Comparison of ENCODE assay signal across 9 mouse cellular contexts in the genomic region with DNA sequence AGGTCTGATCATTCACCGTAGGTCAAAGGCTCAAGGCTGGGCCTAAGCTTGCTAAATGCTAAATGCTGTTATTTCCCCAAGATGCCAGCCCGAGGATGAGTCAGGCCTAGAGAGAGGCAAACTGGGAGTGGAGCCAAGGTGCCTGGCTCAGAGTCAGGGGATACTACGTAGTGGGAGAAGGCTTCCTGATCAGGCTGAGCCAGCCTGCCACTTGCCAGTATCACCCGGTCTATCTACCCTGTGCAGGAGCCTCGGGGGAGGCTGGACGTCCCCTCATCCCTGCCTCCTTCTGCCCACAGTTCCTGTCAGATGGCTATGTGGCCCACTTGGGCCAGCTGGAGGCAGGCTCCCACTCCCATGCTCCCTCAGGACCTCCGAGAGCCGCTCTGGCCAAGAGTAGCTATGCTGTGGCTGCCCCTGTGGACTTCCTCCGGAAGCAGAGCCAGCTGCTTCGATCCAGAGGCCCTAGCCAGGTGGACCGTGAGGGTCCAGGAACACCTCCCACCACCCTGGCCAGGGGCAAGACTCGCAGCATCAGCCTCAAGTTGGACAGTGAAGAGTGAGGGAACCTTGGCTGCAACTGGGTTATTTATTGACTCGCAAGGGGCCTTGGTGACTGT. TPM values are rescaled to one million over a fixed set of nuclear protein-coding genes. Genes with fewer than 3 reads are reported as not detected.
DNase-seq lines count a peak whose midpoint lies in the region; ATAC-seq and TF ChIP-seq lines count a peak whose summit lies in the region.
"Had no signal": no experiment of that assay in that cellular context is flagged by ENCODE, and none has a peak within 500 bp of the region (broad histone marks: within the 10 kb centered on the region; RNA-seq: fewer than 3 reads in every experiment).

No protein-coding gene starts in this region.

- peak; percentile 90 for DNase-seq in gastrocnemius, adult 2 months
- DNase-seq in left cerebral cortex, postnatal 14 days (ENCODE audit: low spot score in 2 of 2): peak; percentile 70 to 85
- DNase-seq in lung, postnatal 4 days: peak; percentile 78
- no peak for DNase-seq in thymus, postnatal 10 days (ENCODE audit: low spot score in 2 of 2)

- H3K9ac ChIP-seq in intestine, embryonic 16.5 days (ENCODE audit: low read depth, low read length): peak overlapping the region; percentile 59
- peak overlapping the region; percentile 14; the same call in 1 of the 2 replicates for H3K9ac ChIP-seq in stomach, embryonic 14.5 days (replicated peaks; ENCODE audit: low read depth, low read length)
- H3K9ac ChIP-seq: neural tube, embryonic 13.5 days had no signal

- H3K4me2 ChIP-seq in intestine, embryonic 16.5 days (ENCODE audit: low read depth, low read length): peak overlapping the region; percentile 33
- H3K4me2 ChIP-seq in stomach, embryonic 14.5 days (replicated peaks; ENCODE audit: low read depth, low read length): no peak overlapping the region
- H3K4me2 ChIP-seq: neural tube, embryonic 13.5 days had no signal

- H3K4me1 ChIP-seq in bone marrow macrophage, adult 2 months (ENCODE audit: control insufficient read depth, insufficient read depth, low read length): peaks cover 37% of the 10 kb centered on the region
- H3K4me1 ChIP-seq in intestine, embryonic 16.5 days (ENCODE audit: control insufficient read depth, insufficient read depth, low read length): peaks cover 23% of the 10 kb centered on the region
- H3K4me1 ChIP-seq in stomach, embryonic 14.5 days (ENCODE audit: control insufficient read depth, insufficient read depth, low read length): no peaks in the 10 kb centered on the region
- H3K4me1 ChIP-seq: neural tube, embryonic 13.5 days had no signal

- H3K4me3 ChIP-seq in bone marrow macrophage, adult 2 months (ENCODE audit: insufficient read depth, low read length): peak overlapping the region; percentile 22
- H3K4me3 ChIP-seq in gastrocnemius, adult 2 months: peak overlapping the region; percentile 43
- H3K4me3 ChIP-seq in intestine, embryonic 16.5 days (ENCODE audit: low read length): peak overlapping the region; percentile 15
- no peak overlapping the region for H3K4me3 ChIP-seq in stomach, embryonic 14.5 days (ENCODE audit: low read depth, low read length)
- H3K4me3 ChIP-seq: neural tube, embryonic 13.5 days had no signal

- H3K9me3 ChIP-seq in intestine, embryonic 16.5 days (ENCODE audit: control insufficient read depth, low read length): no peaks in the 10 kb centered on the region
- no peaks in the 10 kb centered on the region for H3K9me3 ChIP-seq in stomach, embryonic 14.5 days (ENCODE audit: control insufficient read depth, low read depth, low read length)
- H3K9me3 ChIP-seq: neural tube, embryonic 13.5 days had no signal

- intact Hi-C loops in gastrocnemius, adult 2 months (cut with DNase I): no loop called here
- intact Hi-C loops in left cerebral cortex, postnatal 14 days (cut with DNase I): no loop called here

- no peaks in the 10 kb centered on the region for H3K27me3 ChIP-seq in intestine, embryonic 16.5 days (replicated peaks; ENCODE audit: control insufficient read depth, insufficient read depth, low read length)
- no peaks in the 10 kb centered on the region for H3K27me3 ChIP-seq in stomach, embryonic 14.5 days (ENCODE audit: control insufficient read depth, insufficient read depth, low read length)
- H3K27me3 ChIP-seq: neural tube, embryonic 13.5 days had no signal

- H3K36me3 ChIP-seq in intestine, embryonic 16.5 days (ENCODE audit: control insufficient read depth, insufficient read depth, low read length): peaks cover 20% of the 10 kb centered on the region
- H3K36me3 ChIP-seq in stomach, embryonic 14.5 days (ENCODE audit: control insufficient read depth, insufficient read depth, low read length): peaks cover 50% of the 10 kb centered on the region

- peak overlapping the region; percentile 87 for H3K27ac ChIP-seq in bone marrow macrophage, adult 2 months (ENCODE audit: insufficient read depth, low read depth, low read length)
- H3K27ac ChIP-seq in gastrocnemius, adult 2 months: peak overlapping the region; percentile 80
- peak overlapping the region; percentile 95 for H3K27ac ChIP-seq in intestine, embryonic 16.5 days (ENCODE audit: low read length)
- peak overlapping the region; percentile 22; the same call in 1 of the 2 replicates for H3K27ac ChIP-seq in stomach, embryonic 14.5 days (ENCODE audit: low read length)
- H3K27ac ChIP-seq: neural tube, embryonic 13.5 days had no signal

- TF ChIP-seq CTCF in bone marrow macrophage, adult 2 months (IDR thresholded peaks at IDR 0.05; ENCODE audit: low read depth, low read length): no peak
- TF ChIP-seq CTCF in gastrocnemius, adult 2 months (IDR thresholded peaks at IDR 0.05): no peak

- no peak for TF ChIP-seq POLR2A in bone marrow macrophage, adult 2 months (IDR thresholded peaks at IDR 0.05; ENCODE audit: borderline replicate concordance, low read depth, low read length)

- ATAC-seq in CD4-positive, CD25-positive, alpha-beta regulatory T cell, adult 4 months: peak; percentile 19
- peak; percentile 41 for ATAC-seq in intestine, embryonic 16.5 days
- ATAC-seq in stomach, embryonic 14.5 days (ENCODE audit: insufficient number of reproducible peaks, insufficient read depth, low FRiP score, low read depth): peak; percentile 43; the same call in 1 of the 2 replicates

- 48% methylated on average over 13 of the region's 13 CpGs for WGBS in intestine, embryonic 16.5 days
- 74% methylated on average over 13 of the region's 13 CpGs for WGBS in stomach, embryonic 14.5 days

RNA-seq across cellular contexts. Expression of a gene that starts 12.4 kb away (rescaled TPM):
- 100 to 1,000 TPM; 179 to 208 TPM for polyA plus RNA-seq in CD4-positive, CD25-positive, alpha-beta regulatory T cell, adult 4 months (2017; shearing (Covaris generic))
- polyA plus RNA-seq in bone marrow macrophage, adult 2 months (2012; ENCODE audit: insufficient read depth, insufficient read length, missing spikeins): 75.1 and 75.6 TPM in 2 replicates
- 10 to 100 TPM; 69.9 to 71.8 TPM for total RNA-seq in gastrocnemius, adult 2 months (2021)
- polyA plus RNA-seq in intestine, embryonic 16.5 days (2015; fragmentation: Nextera tagmentation; extraction: Ambion mirVana): 78.4 and 81.2 TPM in 2 replicates
- total RNA-seq in left cerebral cortex, postnatal 14 days (2021): 10 to 100 TPM; 83.4 to 94.1 TPM
- 95.3 and 101 TPM in 2 replicates for polyA plus RNA-seq in stomach, embryonic 14.5 days (2014; fragmentation: Nextera tagmentation; extraction: Ambion mirVana)

RNA-seq across cellular contexts. Expression of a gene that starts 13.5 kb away (rescaled TPM):
- polyA plus RNA-seq in CD4-positive, CD25-positive, alpha-beta regulatory T cell, adult 4 months (2017; shearing (Covaris generic)): 100 to 1,000 TPM in 1 of 2 experiments, 10 to 100 TPM in 1; 98.7 to 113 TPM
- polyA plus RNA-seq in bone marrow macrophage, adult 2 months (2012; ENCODE audit: insufficient read depth, insufficient read length, missing spikeins): 72.3 and 86.7 TPM in 2 replicates
- 1 to 10 TPM; 2.3 to 2.5 TPM for total RNA-seq in gastrocnemius, adult 2 months (2021)
- 17.5 and 19.7 TPM in 2 replicates for polyA plus RNA-seq in intestine, embryonic 16.5 days (2015; fragmentation: Nextera tagmentation; extraction: Ambion mirVana)
- 100 to 1,000 TPM; 225 to 226 TPM for total RNA-seq in left cerebral cortex, postnatal 14 days (2021)
- polyA plus RNA-seq in stomach, embryonic 14.5 days (2014; fragmentation: Nextera tagmentation; extraction: Ambion mirVana): 9.2 and 10.8 TPM in 2 replicates

RNA-seq across cellular contexts. Expression of a gene that starts 16.3 kb away (rescaled TPM):
- polyA plus RNA-seq in CD4-positive, CD25-positive, alpha-beta regulatory T cell, adult 4 months (2017; shearing (Covaris generic)): 100 to 1,000 TPM; 328 to 403 TPM
- 98.0 and 98.3 TPM in 2 replicates for polyA plus RNA-seq in bone marrow macrophage, adult 2 months (2012; ENCODE audit: insufficient read depth, insufficient read length, missing spikeins)
- 10 to 100 TPM; 17.9 to 22.4 TPM for total RNA-seq in gastrocnemius, adult 2 months (2021)
- polyA plus RNA-seq in intestine, embryonic 16.5 days (2015; fragmentation: Nextera tagmentation; extraction: Ambion mirVana): 159 TPM in 2 replicates
- 10 to 100 TPM; 26.4 to 26.7 TPM for total RNA-seq in left cerebral cortex, postnatal 14 days (2021)
- polyA plus RNA-seq in stomach, embryonic 14.5 days (2014; fragmentation: Nextera tagmentation; extraction: Ambion mirVana): 74.1 and 91.0 TPM in 2 replicates

RNA-seq across cellular contexts. Expression of a gene that starts 26.3 kb away (rescaled TPM):
- under 1 TPM in 1 of 2 experiments, not detected in 1; 0.29 TPM for polyA plus RNA-seq in CD4-positive, CD25-positive, alpha-beta regulatory T cell, adult 4 months (2017; shearing (Covaris generic))
- not detected in 2 replicates for polyA plus RNA-seq in bone marrow macrophage, adult 2 months (2012; ENCODE audit: insufficient read depth, insufficient read length, missing spikeins)
- total RNA-seq in gastrocnemius, adult 2 months (2021): not detected
- 0.04 TPM in 1 of 2 replicates, not detected in the other for polyA plus RNA-seq in intestine, embryonic 16.5 days (2015; fragmentation: Nextera tagmentation; extraction: Ambion mirVana)
- total RNA-seq in left cerebral cortex, postnatal 14 days (2021): not detected
- not detected in 2 replicates for polyA plus RNA-seq in stomach, embryonic 14.5 days (2014; fragmentation: Nextera tagmentation; extraction: Ambion mirVana)
- polyA plus RNA-seq: neural tube, embryonic 13.5 days had no signal

RNA-seq across cellular contexts. Expression of a gene that starts 30.5 kb away (rescaled TPM):
- polyA plus RNA-seq in CD4-positive, CD25-positive, alpha-beta regulatory T cell, adult 4 months (2017; shearing (Covaris generic)): under 1 TPM; 0.79 to 0.92 TPM
- not detected in 2 replicates for polyA plus RNA-seq in bone marrow macrophage, adult 2 months (2012; ENCODE audit: insufficient read depth, insufficient read length, missing spikeins)
- total RNA-seq in gastrocnemius, adult 2 months (2021): not detected
- 0.11 and 0.20 TPM in 2 replicates for polyA plus RNA-seq in intestine, embryonic 16.5 days (2015; fragmentation: Nextera tagmentation; extraction: Ambion mirVana)
- under 1 TPM; 0.11 to 0.23 TPM for total RNA-seq in left cerebral cortex, postnatal 14 days (2021)
- polyA plus RNA-seq in stomach, embryonic 14.5 days (2014; fragmentation: Nextera tagmentation; extraction: Ambion mirVana): not detected in 2 replicates

Comparison
In these comparisons a context has a peak if more than half of its experiments do, and no peak if none do; other contexts are left out.
1. H3K27ac ChIP-seq: peak in every context shown above with its lines; median percentile 95 in intestine, embryonic 16.5 days; 87 in bone marrow macrophage, adult 2 months; 80 in gastrocnemius, adult 2 months; 22 in stomach, embryonic 14.5 days.
2. DNase-seq: peak in gastrocnemius, adult 2 months (single experiment), left cerebral cortex, postnatal 14 days (2 of 2) and lung, postnatal 4 days (2 of 2); none in thymus, postnatal 10 days (0 of 2).
3. Peak in every context shown above with its lines, with median percentiles within 50 percentile points of each other: ATAC-seq.